Mouse (Mus musculus): ENCODE results near the gene Lta.
A peak's percentile ranks its signal among the peaks of the same experiment; 100 is the strongest.

Gene Lta

DNA sequence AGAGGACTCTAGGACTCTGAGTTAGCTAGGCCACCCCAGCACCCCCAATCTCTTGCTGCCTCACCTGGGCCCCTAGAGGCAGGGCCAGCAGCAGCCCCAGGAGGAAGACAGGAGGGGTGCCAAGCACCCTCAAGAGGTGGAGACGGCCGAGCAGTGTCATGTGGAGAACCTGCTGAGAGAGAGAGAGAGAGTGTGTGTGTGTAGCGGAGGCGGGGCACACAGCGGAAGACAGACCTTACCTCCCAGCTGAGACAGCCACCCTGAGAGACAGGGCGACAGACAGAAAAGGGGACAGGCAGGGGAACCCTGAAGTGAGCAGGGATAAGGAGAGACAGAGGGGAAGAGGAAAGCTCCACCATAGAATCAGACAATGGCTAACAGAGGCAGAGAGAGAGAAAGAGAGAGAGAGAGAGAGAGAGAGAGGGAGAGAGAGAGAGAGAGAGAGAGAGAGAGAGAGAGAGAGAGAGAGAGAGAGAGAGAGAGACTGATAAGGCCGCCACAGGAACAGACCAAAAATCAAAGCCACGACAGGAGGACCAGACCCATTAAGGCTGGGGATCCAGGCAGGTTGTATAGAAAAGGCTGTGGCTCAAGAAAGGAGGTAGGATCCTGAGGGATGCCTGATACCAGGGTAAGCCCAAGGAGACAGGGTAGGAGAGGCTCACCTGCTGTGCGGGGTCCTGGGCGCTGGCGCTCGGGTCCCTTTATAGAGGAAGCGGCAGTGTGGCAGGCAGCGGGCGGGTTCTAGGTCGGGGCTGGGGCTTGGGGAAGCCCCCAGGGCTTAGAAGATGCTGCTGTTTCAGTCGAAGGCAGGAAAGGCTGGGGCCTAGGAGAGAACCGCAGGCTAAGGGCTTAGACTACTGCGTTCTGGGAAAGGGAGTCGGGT lies at the start of gene Lta:
TSS of gene Lta (minus strand) at position 858 of the 886 bp plus-strand sequence.
- no peak for DNase-seq (ENCODE audit: low spot score)

GRCm38 (mm10) chr17:35254241-35255098 lies 49.3 kb upstream of the Lta start:
- no peak for DNase-seq (ENCODE audit: low spot score)

DNA sequence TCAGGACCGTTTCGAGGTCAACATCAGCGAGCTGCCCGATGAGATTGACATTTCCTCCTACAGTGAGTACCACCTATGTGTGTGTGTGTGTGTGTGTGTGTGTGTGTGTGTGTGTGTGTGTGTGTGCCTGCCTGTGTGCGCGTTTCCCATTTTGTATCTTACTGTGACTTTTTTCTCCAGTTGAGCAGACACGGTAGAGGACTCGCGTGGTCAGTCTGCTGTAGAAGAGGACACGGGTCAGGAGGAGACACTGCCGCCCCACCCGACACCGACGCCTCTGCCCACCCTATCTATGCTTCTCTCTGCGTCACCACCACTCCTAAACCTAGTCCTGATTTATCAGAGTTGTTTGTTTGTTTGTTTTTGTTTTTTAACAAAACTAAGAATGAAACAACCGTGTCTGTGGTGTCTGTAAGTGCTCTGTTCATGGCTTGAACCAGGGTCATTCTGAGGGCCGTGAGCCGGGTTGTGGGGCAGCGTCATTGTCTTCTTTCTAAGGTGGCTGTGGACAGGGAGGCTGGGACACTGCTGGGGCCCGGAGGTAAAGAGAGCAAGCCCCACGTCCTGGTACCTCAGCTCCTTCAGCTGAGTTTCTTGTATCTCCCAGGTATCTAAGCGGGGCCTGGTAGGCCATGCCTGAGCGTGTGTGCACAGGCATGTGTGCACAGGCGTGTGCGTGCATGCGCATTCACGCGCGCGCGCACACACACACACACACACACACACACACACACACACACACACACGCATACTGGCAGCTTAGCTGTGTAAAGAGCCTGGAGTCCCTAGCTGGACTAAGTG lies 48.3 kb upstream of the Lta start:
- DNase-seq (ENCODE audit: low spot score) = no peak

DNA sequence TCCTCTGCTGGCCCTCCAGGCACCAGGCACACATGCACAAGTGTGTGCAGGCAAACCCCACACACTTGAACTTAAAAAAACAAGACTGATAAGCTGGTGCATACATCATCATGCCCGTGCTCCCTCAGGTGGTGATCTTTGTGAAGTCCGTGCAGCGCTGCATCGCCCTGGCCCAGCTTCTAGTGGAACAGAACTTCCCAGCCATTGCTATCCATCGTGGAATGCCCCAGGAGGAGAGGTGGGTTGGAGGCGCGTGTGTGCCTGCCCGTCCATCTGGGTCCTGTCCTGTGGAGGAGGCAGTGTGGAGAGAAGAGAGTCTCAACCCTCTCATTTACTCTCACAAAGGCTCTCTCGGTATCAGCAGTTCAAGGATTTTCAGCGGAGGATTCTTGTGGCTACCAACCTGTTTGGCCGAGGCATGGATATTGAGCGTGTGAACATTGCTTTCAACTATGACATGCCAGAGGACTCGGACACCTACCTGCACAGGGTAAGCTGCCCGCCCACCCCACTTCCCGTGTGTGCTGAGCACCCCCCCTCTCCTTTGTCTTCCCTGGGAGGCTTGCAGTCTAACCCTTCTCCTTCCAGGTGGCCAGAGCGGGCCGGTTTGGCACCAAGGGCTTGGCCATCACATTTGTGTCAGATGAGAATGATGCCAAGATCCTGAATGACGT lies 47.6 kb upstream of the Lta start:
- DNase-seq (ENCODE audit: low spot score) = no peak

DNA sequence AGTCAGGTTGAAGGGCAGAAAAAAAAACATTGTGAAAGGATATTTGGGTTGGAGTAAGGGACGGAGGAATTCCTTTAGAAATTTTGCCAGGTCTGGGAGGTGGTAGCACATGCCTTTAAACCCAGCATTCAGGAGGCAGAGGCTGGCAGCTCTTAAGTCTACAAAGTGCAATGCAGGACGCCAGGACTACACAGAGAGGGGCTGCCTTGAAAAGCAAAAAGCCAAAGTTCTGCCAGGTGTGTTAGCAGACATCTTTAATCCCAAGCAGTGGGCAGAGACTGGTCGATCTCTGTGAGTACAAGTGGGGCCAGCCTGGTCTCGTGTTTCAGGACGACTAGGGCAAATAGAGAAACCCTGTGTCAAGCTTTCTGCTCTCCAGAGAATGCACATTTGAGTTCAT lies 46.8 kb upstream of the Lta start:
- DNase-seq (ENCODE audit: low spot score) = no peak

- no peak for DNase-seq (ENCODE audit: low spot score)
Observed at GRCm38 (mm10) chr17:35251162-35251719, 46.1 kb upstream of the Lta start.

DNA sequence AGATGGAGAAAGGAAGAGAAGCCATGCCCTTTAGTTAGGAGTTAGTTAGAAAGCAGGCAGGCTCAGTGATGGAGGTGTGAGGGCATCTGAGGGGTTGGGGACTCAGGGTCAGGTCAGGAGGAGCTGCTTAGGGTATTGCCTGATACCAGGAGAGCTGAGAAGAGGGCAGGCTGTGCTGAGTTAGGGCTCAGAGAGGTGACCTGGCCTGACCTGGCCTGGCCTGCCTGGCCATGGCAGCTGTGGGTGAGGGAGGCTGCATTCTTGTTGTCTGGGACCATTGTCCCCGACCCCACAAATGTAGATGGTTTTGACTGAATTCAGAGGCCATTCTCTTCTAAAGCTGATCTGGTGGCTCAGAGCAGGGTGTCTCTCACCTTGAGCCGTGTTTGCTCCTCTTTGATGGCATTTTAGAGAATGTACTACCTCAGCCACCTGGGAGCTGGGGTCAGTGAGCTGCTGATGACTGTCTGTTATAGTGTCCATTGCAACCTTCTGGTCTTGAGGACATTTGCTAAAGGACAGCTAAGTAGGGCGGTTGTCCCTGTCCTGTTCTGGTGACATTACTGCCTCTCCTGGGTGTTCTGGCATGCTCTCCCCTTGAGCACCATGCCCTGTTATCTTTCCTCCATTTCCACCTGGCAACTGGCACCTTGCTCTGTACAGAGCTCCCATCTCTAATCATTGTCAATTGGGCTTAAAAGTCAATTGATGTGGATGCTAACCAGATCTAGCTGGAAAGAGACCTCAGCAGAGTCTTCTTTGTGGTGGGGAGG lies 45.4 kb upstream of the Lta start:
- DNase-seq (ENCODE audit: low spot score) = no peak

DNA sequence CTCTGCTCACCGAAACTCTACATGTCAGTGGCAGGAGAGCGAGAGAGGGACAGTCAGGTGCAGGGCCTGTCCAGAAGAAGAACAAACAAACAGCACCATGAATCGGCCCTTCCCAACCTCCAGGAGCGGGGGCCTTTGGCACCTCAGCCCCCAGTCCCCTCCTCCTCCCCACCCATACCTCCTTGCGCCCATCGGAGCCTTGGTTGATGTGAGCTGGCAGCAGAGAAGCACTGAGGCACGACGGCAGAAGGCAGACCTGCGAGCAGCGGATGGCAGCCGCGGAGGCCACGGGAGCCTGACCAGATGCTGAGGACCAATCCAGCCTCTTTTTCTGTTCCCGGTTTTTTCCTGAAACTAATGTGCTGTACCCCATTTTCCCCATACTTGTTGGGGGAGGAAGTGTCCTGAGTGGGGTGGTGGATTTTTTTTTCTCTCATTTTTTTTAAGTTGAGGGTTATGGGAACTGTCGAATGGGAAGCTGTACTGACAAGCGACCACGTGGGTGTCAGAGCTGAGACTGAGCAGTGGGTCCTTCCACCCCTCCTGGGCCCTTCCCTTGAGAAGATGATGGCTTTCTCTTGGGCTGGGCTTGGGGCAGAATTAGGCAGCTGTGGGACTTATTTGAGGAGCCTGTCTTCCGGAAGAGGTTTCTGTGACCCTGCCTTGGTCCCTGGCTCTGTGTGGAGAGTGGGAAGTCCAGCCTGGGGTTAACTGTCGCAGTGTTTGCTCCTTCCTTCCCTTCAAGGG lies 44.5 kb upstream of the Lta start:
- DNase-seq (ENCODE audit: low spot score) = no peak

DNA sequence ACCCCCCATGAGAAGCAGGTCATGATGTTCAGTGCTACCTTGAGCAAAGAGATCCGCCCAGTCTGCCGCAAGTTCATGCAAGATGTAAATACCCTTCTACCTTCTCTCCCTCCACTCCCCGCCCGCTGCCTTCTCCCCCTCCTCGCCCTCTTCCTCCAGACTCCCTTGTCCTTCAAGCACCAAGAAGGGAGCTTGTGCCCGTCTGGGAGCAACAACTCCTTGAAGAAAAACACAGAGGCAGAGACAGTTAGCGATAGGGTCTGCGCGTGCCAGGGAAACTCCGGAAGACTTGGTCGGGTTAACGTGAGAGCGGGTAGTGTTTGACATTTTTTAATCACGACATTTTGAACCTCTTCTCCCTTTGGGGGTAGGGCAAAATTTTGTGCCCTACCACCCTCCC lies 43.8 kb upstream of the Lta start:
- no peak for DNase-seq (ENCODE audit: low spot score)

GRCm38 (mm10) chr17:35247144-35247543 lies 42.0 kb upstream of the Lta start:
- no peak for DNase-seq (ENCODE audit: low spot score)

GRCm38 (mm10) chr17:35245731-35246623 lies 40.8 kb upstream of the Lta start:
- DNase-seq (ENCODE audit: low spot score) = no peak

DNA sequence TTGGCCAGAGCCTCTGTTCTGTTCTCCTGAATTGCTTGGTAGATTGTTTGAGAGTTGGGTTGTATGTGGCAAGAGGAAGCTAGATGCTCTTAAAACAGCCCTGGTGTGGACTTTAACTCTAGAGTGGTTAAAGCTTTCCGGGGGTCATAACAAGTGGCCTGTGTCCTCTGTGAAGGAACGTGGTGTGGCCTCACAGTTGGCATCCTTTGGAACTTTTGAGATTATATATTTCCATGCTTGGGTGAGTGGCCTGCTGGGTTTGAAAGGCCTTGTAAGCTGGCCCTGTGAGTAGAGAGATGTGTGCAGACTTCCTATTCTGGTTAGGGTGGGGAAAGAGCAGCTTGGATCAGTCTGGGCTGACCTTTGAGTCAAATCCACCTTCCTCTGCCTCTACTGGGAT lies 39.8 kb upstream of the Lta start:
- no peak for DNase-seq (ENCODE audit: low spot score)

DNA sequence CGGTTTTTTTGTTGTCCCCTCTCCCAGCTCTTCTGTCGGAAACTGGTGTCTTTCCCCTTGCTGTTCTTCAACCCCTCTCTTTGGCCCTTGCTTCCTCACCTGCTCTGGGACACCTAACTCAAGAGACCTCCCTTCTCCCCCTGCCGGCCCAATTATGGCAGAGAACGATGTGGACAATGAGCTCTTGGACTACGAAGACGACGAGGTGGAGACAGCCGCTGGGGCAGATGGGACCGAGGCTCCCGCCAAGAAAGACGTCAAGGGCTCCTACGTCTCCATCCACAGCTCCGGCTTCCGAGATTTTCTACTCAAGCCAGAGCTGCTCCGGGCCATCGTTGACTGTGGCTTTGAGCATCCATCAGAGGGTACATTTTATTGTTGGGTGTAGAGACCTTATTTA lies 37.9 kb upstream of the Lta start:
- DNase-seq (ENCODE audit: low spot score) = no peak

- DNase-seq (ENCODE audit: low spot score) = peak; percentile 72
Observed at GRCm38 (mm10) chr17:35242015-35242941, 37.1 kb upstream of the Lta start.

GRCm38 (mm10) chr17:35241305-35242014 lies 36.3 kb upstream of the Lta start, which contains the start of gene Ddx39b:
Gene Ddx39b, plus strand, starts transcription at chr17:35241746.
- DNase-seq (ENCODE audit: low spot score) = peak; percentile 90

- no peak for DNase-seq (ENCODE audit: low spot score)
Observed at GRCm38 (mm10) chr17:35240384-35241304, 35.5 kb upstream of the Lta start.
